47 mouse cellular contexts compared by ENCODE assay signal in the genomic region with DNA sequence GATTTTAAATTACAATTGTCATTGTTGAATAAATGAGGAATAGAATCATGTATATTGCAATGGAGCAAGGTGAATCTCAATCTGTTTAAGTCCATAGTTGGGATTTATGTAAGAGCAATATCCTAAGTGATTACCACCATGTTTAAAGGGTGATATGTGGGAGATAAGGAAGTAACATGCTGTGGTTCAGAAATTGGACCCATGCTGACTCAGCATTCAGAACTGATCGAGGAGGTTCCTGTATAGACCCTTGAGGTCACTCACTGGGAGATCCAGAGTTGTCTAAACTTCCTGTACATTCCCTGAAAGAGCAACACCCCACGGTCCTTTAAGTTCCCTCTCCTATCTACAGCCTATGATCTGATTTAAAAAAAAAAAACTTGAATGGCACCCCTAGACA. TPM values are rescaled to one million over a fixed set of nuclear protein-coding genes. Genes with fewer than 3 reads are reported as not detected.
"Had no signal": no experiment of that assay in that cellular context is flagged by ENCODE, and none has a peak within 500 bp of the region (broad histone marks: within the 10 kb centered on the region; RNA-seq: fewer than 3 reads in every experiment).

No protein-coding gene starts in this region.

- H3K4me2 ChIP-seq: limb, embryonic 12.5 days; limb, embryonic 13.5 days; limb, embryonic 15.5 days; liver, embryonic 11.5 days; liver, embryonic 12.5 days; liver, embryonic 13.5 days; liver, embryonic 15.5 days; lung, embryonic 14.5 days; lung, embryonic 15.5 days; midbrain, embryonic 11.5 days; midbrain, embryonic 12.5 days; midbrain, embryonic 13.5 days; midbrain, embryonic 15.5 days had no signal

- H3K36me3 ChIP-seq: limb, embryonic 10.5 days; limb, embryonic 12.5 days; limb, embryonic 13.5 days; limb, embryonic 15.5 days; liver, embryonic 12.5 days; liver, embryonic 13.5 days; liver, embryonic 15.5 days; lung, embryonic 15.5 days; midbrain, embryonic 10.5 days; midbrain, embryonic 12.5 days; midbrain, embryonic 13.5 days; midbrain, embryonic 15.5 days had no signal

- H3K9ac ChIP-seq: limb, embryonic 12.5 days; limb, embryonic 13.5 days; limb, embryonic 15.5 days; liver, embryonic 12.5 days; liver, embryonic 13.5 days; liver, embryonic 14.5 days; liver, embryonic 15.5 days; liver, postnatal 0 days; lung, embryonic 14.5 days; lung, embryonic 15.5 days; midbrain, embryonic 12.5 days; midbrain, embryonic 13.5 days; midbrain, embryonic 15.5 days had no signal

- DNase-seq: left cerebral cortex, postnatal 4 days; liver; liver, embryonic 13.5 days; liver, postnatal 0 days; lung, adult 18-20 months; lung, adult 2 months; lung, embryonic 14.5 days; lung, postnatal 10 days; lung, postnatal 14 days; lung, postnatal 36 days; lung, postnatal 4 days; midbrain, embryonic 14.5 days had no signal

- H3K27me3 ChIP-seq: limb, embryonic 12.5 days; limb, embryonic 13.5 days; limb, embryonic 15.5 days; liver, embryonic 12.5 days; liver, embryonic 13.5 days; liver, embryonic 15.5 days; lung, embryonic 15.5 days; megakaryocyte, embryonic 14.5 days; midbrain, embryonic 12.5 days; midbrain, embryonic 13.5 days; midbrain, embryonic 15.5 days had no signal

- H3K27ac ChIP-seq: left cerebral cortex, adult 2 months; limb, embryonic 10.5 days; limb, embryonic 12.5 days; limb, embryonic 13.5 days; limb, embryonic 15.5 days; liver, embryonic 12.5 days; liver, embryonic 13.5 days; liver, embryonic 14.5 days; liver, embryonic 15.5 days; lung, embryonic 15.5 days; macrophage; midbrain, embryonic 10.5 days; midbrain, embryonic 12.5 days; midbrain, embryonic 13.5 days; midbrain, embryonic 15.5 days had no signal

- H3K9me3 ChIP-seq: limb, embryonic 10.5 days; limb, embryonic 12.5 days; limb, embryonic 13.5 days; limb, embryonic 15.5 days; liver, embryonic 12.5 days; liver, embryonic 13.5 days; liver, embryonic 15.5 days; lung, embryonic 15.5 days; megakaryocyte, embryonic 14.5 days; midbrain, embryonic 10.5 days; midbrain, embryonic 12.5 days; midbrain, embryonic 13.5 days; midbrain, embryonic 15.5 days had no signal

- H3K4me3 ChIP-seq: left cerebral cortex, adult 2 months; limb, embryonic 10.5 days; limb, embryonic 12.5 days; limb, embryonic 13.5 days; limb, embryonic 15.5 days; liver, embryonic 12.5 days; liver, embryonic 13.5 days; liver, embryonic 15.5 days; lung, embryonic 15.5 days; megakaryocyte, embryonic 14.5 days; midbrain, embryonic 10.5 days; midbrain, embryonic 12.5 days; midbrain, embryonic 13.5 days; midbrain, embryonic 15.5 days; myocyte had no signal

- H3K4me1 ChIP-seq: limb, embryonic 10.5 days; limb, embryonic 12.5 days; limb, embryonic 13.5 days; limb, embryonic 15.5 days; liver, embryonic 12.5 days; liver, embryonic 13.5 days; liver, embryonic 15.5 days; lung, embryonic 15.5 days; megakaryocyte, embryonic 14.5 days; midbrain, embryonic 10.5 days; midbrain, embryonic 12.5 days; midbrain, embryonic 13.5 days; midbrain, embryonic 15.5 days had no signal

RNA-seq across cellular contexts. Expression of gene Vmn1r197, which starts 8.9 kb away (rescaled TPM):
- total RNA-seq: left cerebral cortex, adult 2 months; left cerebral cortex, postnatal 10 days; left cerebral cortex, postnatal 14 days; left cerebral cortex, postnatal 25 days; left cerebral cortex, postnatal 36 days; left cerebral cortex, postnatal 4 days; liver, adult 2 months; megakaryocyte progenitor cell, adult 5-6 weeks; megakaryocyte, adult 5-6 weeks; megakaryocyte-erythroid progenitor cell, adult 5-6 weeks; midbrain, postnatal 0 days; monocyte, adult 5-6 weeks had no signal
- polyA plus RNA-seq: limb, embryonic 10.5 days; limb, embryonic 11.5 days; limb, embryonic 12.5 days; limb, embryonic 13.5 days; limb, embryonic 14.5 days; limb, embryonic 15.5 days; liver, adult 2 months; liver, embryonic 11.5 days; liver, embryonic 12.5 days; liver, embryonic 13.5 days; liver, embryonic 14.5 days; liver, embryonic 15.5 days; liver, embryonic 16.5 days; liver, postnatal 0 days; lung, adult 2 months; lung, embryonic 14.5 days; lung, embryonic 15.5 days; lung, embryonic 16.5 days; lung, postnatal 0 days; macrophage; midbrain, embryonic 10.5 days; midbrain, embryonic 11.5 days; midbrain, embryonic 12.5 days; midbrain, embryonic 13.5 days; midbrain, embryonic 14.5 days; midbrain, embryonic 15.5 days; midbrain, embryonic 16.5 days; midbrain, postnatal 0 days; myocyte had no signal

RNA-seq across cellular contexts. Expression of gene Vmn1r198, which starts 16.9 kb away (rescaled TPM):
- total RNA-seq: left cerebral cortex, adult 2 months; left cerebral cortex, adult 8-10 months; left cerebral cortex, postnatal 10 days; left cerebral cortex, postnatal 14 days; left cerebral cortex, postnatal 25 days; left cerebral cortex, postnatal 36 days; left cerebral cortex, postnatal 4 days; liver, adult 2 months; megakaryocyte progenitor cell, adult 5-6 weeks; megakaryocyte-erythroid progenitor cell, adult 5-6 weeks; midbrain, postnatal 0 days; monocyte, adult 5-6 weeks had no signal
- polyA plus RNA-seq: limb, embryonic 10.5 days; limb, embryonic 11.5 days; limb, embryonic 12.5 days; limb, embryonic 13.5 days; limb, embryonic 14.5 days; limb, embryonic 15.5 days; liver, adult 2 months; liver, embryonic 11.5 days; liver, embryonic 12.5 days; liver, embryonic 13.5 days; liver, embryonic 14.5 days; liver, embryonic 15.5 days; liver, embryonic 16.5 days; liver, postnatal 0 days; lung, adult 2 months; lung, embryonic 14.5 days; lung, embryonic 15.5 days; lung, embryonic 16.5 days; lung, postnatal 0 days; macrophage; midbrain, embryonic 10.5 days; midbrain, embryonic 11.5 days; midbrain, embryonic 12.5 days; midbrain, embryonic 13.5 days; midbrain, embryonic 14.5 days; midbrain, embryonic 15.5 days; midbrain, embryonic 16.5 days; midbrain, postnatal 0 days; myocyte had no signal

RNA-seq across cellular contexts. Expression of gene Vmn1r196, which starts 43.5 kb away (rescaled TPM):
- total RNA-seq: left cerebral cortex, adult 2 months; left cerebral cortex, adult 8-10 months; left cerebral cortex, postnatal 10 days; left cerebral cortex, postnatal 14 days; left cerebral cortex, postnatal 25 days; left cerebral cortex, postnatal 36 days; left cerebral cortex, postnatal 4 days; liver, adult 2 months; megakaryocyte progenitor cell, adult 5-6 weeks; megakaryocyte, adult 5-6 weeks; megakaryocyte-erythroid progenitor cell, adult 5-6 weeks; midbrain, postnatal 0 days; monocyte, adult 5-6 weeks had no signal
- polyA plus RNA-seq: limb, embryonic 10.5 days; limb, embryonic 11.5 days; limb, embryonic 12.5 days; limb, embryonic 13.5 days; limb, embryonic 14.5 days; limb, embryonic 15.5 days; liver, adult 2 months; liver, embryonic 11.5 days; liver, embryonic 12.5 days; liver, embryonic 13.5 days; liver, embryonic 14.5 days; liver, embryonic 15.5 days; liver, embryonic 16.5 days; liver, postnatal 0 days; lung, adult 2 months; lung, embryonic 14.5 days; lung, embryonic 15.5 days; lung, embryonic 16.5 days; lung, postnatal 0 days; macrophage; midbrain, embryonic 10.5 days; midbrain, embryonic 11.5 days; midbrain, embryonic 12.5 days; midbrain, embryonic 13.5 days; midbrain, embryonic 14.5 days; midbrain, embryonic 15.5 days; midbrain, embryonic 16.5 days; midbrain, postnatal 0 days; myocyte had no signal

RNA-seq across cellular contexts. Expression of gene Vmn1r199, which starts 46.3 kb away (rescaled TPM):
- total RNA-seq: left cerebral cortex, adult 2 months; left cerebral cortex, adult 8-10 months; left cerebral cortex, postnatal 10 days; left cerebral cortex, postnatal 14 days; left cerebral cortex, postnatal 25 days; left cerebral cortex, postnatal 36 days; left cerebral cortex, postnatal 4 days; liver, adult 2 months; megakaryocyte progenitor cell, adult 5-6 weeks; megakaryocyte, adult 5-6 weeks; megakaryocyte-erythroid progenitor cell, adult 5-6 weeks; midbrain, postnatal 0 days; monocyte, adult 5-6 weeks had no signal
- polyA plus RNA-seq: limb, embryonic 10.5 days; limb, embryonic 11.5 days; limb, embryonic 12.5 days; limb, embryonic 13.5 days; limb, embryonic 14.5 days; limb, embryonic 15.5 days; liver, adult 2 months; liver, embryonic 11.5 days; liver, embryonic 12.5 days; liver, embryonic 13.5 days; liver, embryonic 14.5 days; liver, embryonic 15.5 days; liver, embryonic 16.5 days; liver, postnatal 0 days; lung, adult 2 months; lung, embryonic 14.5 days; lung, embryonic 15.5 days; lung, embryonic 16.5 days; lung, postnatal 0 days; macrophage; midbrain, embryonic 10.5 days; midbrain, embryonic 11.5 days; midbrain, embryonic 12.5 days; midbrain, embryonic 13.5 days; midbrain, embryonic 14.5 days; midbrain, embryonic 15.5 days; midbrain, embryonic 16.5 days; midbrain, postnatal 0 days; myocyte had no signal

RNA-seq across cellular contexts. Expression of gene Vmn1r200, which starts 56.9 kb away (rescaled TPM):
- total RNA-seq: left cerebral cortex, adult 2 months; left cerebral cortex, adult 8-10 months; left cerebral cortex, postnatal 10 days; left cerebral cortex, postnatal 14 days; left cerebral cortex, postnatal 25 days; left cerebral cortex, postnatal 36 days; left cerebral cortex, postnatal 4 days; liver, adult 2 months; megakaryocyte progenitor cell, adult 5-6 weeks; megakaryocyte-erythroid progenitor cell, adult 5-6 weeks; midbrain, postnatal 0 days; monocyte, adult 5-6 weeks had no signal
- polyA plus RNA-seq: limb, embryonic 10.5 days; limb, embryonic 11.5 days; limb, embryonic 12.5 days; limb, embryonic 13.5 days; limb, embryonic 14.5 days; limb, embryonic 15.5 days; liver, adult 2 months; liver, embryonic 11.5 days; liver, embryonic 12.5 days; liver, embryonic 13.5 days; liver, embryonic 14.5 days; liver, embryonic 15.5 days; liver, embryonic 16.5 days; liver, postnatal 0 days; lung, adult 2 months; lung, embryonic 14.5 days; lung, embryonic 15.5 days; lung, embryonic 16.5 days; lung, postnatal 0 days; macrophage; midbrain, embryonic 10.5 days; midbrain, embryonic 12.5 days; midbrain, embryonic 15.5 days; midbrain, embryonic 16.5 days; midbrain, postnatal 0 days; myocyte had no signal
